Mouse (Mus musculus) gastrocnemius, adult 8-10 months (tissue): Measurements from ENCODE around the gene Gpr12. TPM values are rescaled to one million over a fixed set of nuclear protein-coding genes. Genes with fewer than 3 reads are reported as not detected.
"Not testable (repeated sequence)": the region's sequence is repeated elsewhere in the genome, so short reads cannot be mapped to it uniquely, and the experiment has no call there.

ENCODE experiments used
- DNase-seq, 2 experiments: peaks; one replicate each; pipeline ENCODE4 v3.0.0; 2022; ENCODE audit warnings: low spot score in 2 of 2
- total RNA-seq, 4 experiments: library from RNA; stranded (reverse); gene quantifications; 2 replicates each; pipeline ENCODE4 v1.2.4; 2022

Gene Gpr12
- total RNA-seq: not detected

- DNase-seq: no peak
Observed at GRCm38 (mm10) chr5:146584478-146585306, at the start of gene Gpr12. Gene Gpr12, minus strand, starts transcription at chr5:146585239.

GRCm38 (mm10) chr5:146631602-146632001 lies 46.6 kb upstream of the Gpr12 start:
- no peak for DNase-seq

- DNase-seq: no peak
Observed at GRCm38 (mm10) chr5:146630961-146631360, 45.9 kb upstream of the Gpr12 start.

- no peak for DNase-seq
Observed at GRCm38 (mm10) chr5:146629636-146630035, 44.6 kb upstream of the Gpr12 start.

GRCm38 (mm10) chr5:146628804-146629203 lies 43.8 kb upstream of the Gpr12 start:
- no peak for DNase-seq

GRCm38 (mm10) chr5:146627901-146628300 lies 42.9 kb upstream of the Gpr12 start:
- no peak for DNase-seq

- no peak for DNase-seq
Observed at GRCm38 (mm10) chr5:146625635-146626311, 40.7 kb upstream of the Gpr12 start.

GRCm38 (mm10) chr5:146611830-146612229 lies 26.8 kb upstream of the Gpr12 start:
- DNase-seq: no peak

GRCm38 (mm10) chr5:146611009-146611408 lies 26.0 kb upstream of the Gpr12 start:
- DNase-seq: no peak

- no peak for DNase-seq
Observed at GRCm38 (mm10) chr5:146609646-146610045, 24.6 kb upstream of the Gpr12 start.

GRCm38 (mm10) chr5:146607816-146608215 lies 22.8 kb upstream of the Gpr12 start:
- no peak for DNase-seq

- no peak for DNase-seq
Observed at GRCm38 (mm10) chr5:146606895-146607294, 21.9 kb upstream of the Gpr12 start.

GRCm38 (mm10) chr5:146606221-146606620 lies 21.2 kb upstream of the Gpr12 start:
- DNase-seq: no peak

- no peak for DNase-seq
Observed at GRCm38 (mm10) chr5:146599970-146600369, 14.9 kb upstream of the Gpr12 start.

GRCm38 (mm10) chr5:146599216-146599615 lies 14.2 kb upstream of the Gpr12 start:
- not testable (repeated sequence) for DNase-seq

- DNase-seq: no peak
Observed at GRCm38 (mm10) chr5:146598215-146599119, 13.4 kb upstream of the Gpr12 start.

GRCm38 (mm10) chr5:146597503-146597874 lies 12.4 kb upstream of the Gpr12 start:
- no peak for DNase-seq

GRCm38 (mm10) chr5:146596612-146597502 lies 11.8 kb upstream of the Gpr12 start:
- no peak for DNase-seq

- no peak for DNase-seq
Observed at GRCm38 (mm10) chr5:146592580-146592979, 7.5 kb upstream of the Gpr12 start.

- no peak for DNase-seq
Observed at GRCm38 (mm10) chr5:146591636-146592035, 6.6 kb upstream of the Gpr12 start.

- no peak for DNase-seq
Observed at GRCm38 (mm10) chr5:146590987-146591386, 5.9 kb upstream of the Gpr12 start.
